Mouse (Mus musculus) yolk sac, embryonic 10.5 days (tissue): Measurements from ENCODE around the gene Slc7a8.
A peak's percentile ranks its signal among the peaks of the same experiment; 100 is the strongest.
"Not testable (repeated sequence)": the region's sequence is repeated elsewhere in the genome, so short reads cannot be mapped to it uniquely, and the experiment has no call there.

ENCODE experiments used
- DNase-seq: peaks from one replicate; pipeline ENCODE4 v3.0.0-alpha.2; 2017; ENCODE audit warnings: low spot score

Slc7a8 gene

DNA sequence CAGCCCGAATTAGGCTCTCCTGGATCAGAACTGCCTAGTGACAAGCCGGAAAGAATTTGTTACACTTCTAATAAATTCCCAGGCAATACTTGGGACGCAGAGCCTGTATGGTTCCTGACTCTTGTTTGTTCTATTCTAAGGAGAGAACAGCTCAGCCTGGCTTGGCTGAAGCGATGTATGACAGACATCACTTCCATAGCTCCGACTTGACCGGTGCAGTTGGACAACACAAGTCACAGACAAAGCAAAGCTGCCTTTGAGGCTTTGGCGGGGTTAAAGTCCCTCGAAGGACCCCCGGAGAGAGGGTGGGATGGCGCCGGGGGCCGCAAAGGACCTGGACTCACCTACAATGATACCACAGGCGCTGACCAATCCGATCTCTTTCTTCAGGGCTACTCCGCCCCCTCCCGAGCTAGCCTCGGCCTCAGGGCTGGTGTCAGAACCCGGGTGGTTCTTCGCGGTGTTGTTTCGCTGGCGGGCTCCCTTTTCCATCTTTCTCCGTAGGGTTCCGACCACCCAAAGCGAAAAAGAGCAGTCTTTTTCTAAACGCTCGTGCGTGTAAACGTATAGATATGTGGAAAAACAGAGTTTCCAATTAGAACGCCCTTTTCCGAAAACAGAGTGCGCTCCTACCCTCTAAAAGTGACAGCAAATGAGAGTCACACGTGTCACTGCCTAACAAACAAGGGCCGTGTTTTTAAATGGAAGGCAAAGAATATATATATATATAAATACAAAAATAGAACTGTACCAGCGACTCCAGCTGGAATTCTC, 723 bp downstream of the Slc7a8 start:
- DNase-seq, result peak; percentile 86

DNA sequence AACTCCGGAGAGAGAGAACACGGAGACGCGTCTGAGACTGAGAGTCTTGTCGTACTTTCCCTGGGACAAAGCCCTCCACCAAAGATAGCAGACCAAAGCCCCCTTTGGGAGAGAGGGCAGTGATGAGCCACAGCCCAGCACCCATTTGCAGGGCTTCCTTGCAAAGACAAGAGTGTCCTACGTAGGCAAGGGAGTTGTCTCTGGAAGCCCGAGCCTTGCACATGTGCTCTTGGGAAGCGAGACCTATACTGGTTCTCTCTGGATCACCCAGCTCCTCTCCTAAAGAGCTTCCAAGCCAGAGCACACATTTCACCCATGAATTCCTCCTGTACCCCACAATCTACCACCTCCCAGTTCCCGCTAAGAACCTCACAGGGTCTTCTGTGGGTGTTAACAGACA, 1.7 kb downstream of the Slc7a8 start:
- DNase-seq, result no peak

DNA sequence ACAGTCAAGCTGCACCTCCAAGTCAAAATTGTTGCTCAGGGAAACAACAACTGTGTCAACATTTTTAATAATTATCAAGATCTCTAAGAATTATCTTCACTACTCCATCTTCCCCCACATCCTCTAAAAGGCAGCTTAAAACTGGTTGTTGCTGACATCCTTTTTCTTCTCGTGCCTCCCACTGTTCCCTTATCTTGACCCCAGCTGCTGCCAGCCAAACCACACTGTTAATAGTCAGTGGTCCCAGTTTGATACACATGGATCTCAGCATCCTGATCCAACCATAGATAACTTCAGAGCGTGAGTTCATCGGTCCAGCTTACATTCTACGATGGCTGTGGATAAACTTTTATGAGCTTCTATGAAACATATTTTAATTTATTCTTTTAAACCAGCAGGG, 3.9 kb downstream of the Slc7a8 start:
- DNase-seq, result no peak

DNA sequence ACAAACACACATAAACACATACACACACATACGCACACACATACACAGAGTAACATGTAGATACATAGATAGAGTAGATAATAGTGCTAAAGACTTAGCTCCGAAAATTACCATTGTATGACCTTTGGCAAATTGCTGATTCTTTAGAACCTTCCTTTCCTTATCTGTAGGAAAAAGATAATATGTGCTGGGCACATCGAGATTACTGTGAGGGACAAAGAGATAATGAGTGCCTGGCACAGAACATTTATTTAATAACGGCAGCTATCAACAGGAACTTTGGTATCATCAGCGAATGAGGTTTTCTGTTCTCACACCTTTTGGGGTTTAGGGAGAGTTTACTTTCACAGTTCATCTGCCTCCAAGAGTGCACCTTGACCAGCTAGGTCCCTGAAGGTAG, 5.0 kb downstream of the Slc7a8 start:
- DNase-seq, result no peak

DNA sequence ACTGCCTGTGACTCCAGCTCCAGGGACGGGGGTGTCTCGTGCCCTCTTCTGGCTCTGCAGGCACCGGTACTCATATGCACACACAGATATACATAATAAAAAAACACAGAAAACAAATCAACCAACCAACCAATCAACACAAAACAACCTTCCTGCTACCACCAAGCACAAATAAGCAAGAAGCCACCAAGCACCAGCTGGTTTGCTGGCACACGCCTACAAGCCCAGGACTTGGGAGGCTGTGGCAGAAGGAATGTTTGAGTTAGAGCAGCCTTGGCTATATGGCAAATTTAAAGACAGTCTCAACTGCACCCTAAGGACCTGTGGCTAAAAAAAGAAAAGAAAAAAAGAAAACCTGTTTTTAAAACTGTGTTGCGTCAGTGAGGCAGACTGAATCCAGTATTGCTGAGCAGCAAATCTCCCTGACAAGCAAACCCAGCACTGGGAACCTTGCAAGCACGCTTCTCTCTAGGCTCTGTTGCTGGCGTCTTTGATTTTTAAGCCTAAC, 6.2 kb downstream of the Slc7a8 start:
- no peak for DNase-seq

DNA sequence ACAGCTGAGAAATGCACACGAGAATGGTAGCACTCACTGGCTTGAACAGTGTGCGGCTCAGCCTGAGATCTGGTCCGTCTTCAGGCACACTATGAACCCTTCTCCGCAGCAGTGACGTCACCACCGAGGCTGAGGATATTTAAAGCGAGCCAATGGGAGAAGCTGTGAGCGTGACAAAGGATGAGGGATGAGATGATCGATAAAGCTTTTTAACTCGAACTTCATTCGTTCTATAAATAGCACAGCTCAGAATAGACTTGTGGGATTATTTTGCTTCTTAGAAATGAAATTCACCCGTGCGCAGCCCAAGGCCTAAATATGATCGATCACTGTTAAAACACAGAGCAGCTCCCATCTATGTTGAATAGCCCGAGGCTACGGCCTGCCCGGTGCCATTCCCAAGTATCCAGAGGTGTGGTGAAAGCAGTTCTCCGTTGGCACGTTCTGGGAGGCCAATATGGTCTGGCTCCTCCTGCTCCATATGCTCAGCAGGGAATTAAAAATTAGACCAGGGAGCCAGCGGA, 9.4 kb downstream of the Slc7a8 start:
- no peak for DNase-seq

DNA sequence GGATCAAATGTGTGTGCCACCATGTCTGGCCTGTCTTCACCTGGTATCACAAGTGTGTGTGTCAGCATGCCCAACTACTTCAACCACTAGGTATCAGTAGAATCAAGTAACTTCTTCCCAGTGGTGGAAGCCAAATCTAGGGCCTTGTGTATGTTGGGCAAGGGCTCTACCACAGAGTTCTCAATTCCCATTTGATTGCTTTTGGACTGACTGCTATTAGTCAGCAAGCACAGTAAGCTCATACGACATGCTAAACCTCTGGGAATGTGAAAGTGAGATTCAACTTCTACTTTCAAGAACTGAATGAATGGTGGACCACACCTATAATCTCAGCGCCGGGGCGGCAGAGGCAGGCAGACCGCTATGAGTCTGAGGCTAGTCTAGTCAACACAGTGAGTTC, 11.4 kb downstream of the Slc7a8 start:
- DNase-seq, result no peak

DNA sequence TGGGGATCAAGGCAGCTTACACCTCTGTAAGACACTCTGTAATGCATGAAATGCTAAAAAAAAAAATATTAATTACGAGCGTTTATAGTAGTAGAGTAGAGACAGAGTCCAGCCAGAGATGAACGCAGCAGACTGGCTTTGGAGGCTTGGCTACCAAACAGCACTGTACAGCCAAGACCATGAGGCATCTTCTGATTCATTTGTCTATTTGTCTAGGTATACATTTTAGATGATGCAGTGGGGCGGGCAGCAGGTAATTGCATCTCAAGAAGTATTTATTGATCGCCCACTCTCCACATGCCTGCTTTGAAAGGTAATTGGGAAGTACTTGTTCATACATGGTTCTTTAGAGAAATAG, 12.7 kb downstream of the Slc7a8 start:
- no peak for DNase-seq

DNA sequence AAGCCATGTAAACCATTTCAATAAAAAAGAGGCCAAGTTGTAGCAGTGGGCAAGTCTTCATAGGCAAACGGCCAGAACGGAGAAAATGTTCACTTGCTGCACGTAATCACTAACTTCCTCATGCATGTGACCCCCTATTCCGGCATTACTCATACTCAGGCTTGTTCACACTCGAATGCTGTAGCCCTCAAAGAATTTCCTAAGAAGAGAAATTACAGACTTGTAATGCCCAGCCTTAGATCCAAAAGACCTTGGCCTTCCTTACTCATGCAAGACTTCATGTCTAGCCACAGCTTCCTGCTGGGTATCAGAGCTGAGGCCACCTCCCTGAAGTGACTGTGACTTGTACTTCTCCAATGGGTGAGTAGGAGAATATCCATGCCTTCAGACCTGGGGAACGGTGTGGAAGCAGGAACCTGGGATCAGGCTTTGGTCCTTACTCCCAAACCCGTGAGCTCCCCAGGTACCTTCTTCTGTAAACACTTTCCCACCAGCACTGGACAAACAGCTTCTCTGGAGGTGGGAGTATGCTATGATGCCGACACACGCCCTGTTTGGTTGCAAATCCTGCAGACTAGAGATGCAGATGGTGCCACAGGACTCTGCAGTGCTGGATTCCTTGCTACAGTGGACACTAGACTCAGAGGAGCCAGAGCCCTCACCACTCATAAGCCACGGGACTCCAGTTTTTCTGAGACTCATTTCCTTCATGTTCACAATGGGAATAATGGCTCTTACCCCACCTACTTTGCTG, 13.3 kb downstream of the Slc7a8 start:
- DNase-seq, result no peak

DNA sequence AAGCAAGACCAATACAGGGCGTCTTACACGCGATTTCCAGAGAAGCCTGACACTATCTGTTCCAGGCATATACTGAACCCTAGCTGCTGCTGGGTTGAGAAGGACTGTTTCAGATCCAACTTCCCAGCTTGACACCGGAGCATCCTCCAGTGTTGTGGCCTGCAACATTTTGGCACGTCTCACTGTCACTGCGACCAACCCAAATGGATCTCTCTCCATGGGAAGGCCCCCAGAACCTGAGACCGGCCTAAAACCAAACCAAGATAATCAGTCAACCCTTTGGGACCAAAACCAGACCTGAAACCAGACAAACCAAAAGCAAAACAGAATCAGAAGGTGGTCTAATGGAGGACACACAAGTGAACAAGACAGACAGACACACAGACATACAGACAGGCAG, 14.8 kb downstream of the Slc7a8 start:
- DNase-seq, result not testable (repeated sequence)

DNA sequence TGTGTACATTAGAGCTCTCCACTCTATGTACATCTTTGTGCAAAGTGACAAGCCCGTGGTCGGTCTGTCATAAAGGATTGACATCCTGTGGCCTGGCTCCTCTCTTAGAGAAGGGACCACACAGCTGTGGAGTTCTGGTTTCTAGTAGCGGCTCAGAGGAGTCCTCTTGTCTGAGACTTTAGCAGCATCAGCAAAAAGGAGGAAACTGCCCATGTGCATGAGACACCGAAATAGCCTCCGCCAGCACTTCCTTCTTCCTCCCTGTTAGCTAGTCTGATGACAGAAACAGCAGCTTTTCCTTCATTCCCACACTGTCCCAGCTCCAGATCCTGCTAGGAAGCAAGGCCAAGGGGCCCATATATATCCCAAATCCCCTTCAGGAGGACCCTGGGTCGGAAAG, 25.4 kb downstream of the Slc7a8 start:
- no peak for DNase-seq

DNA sequence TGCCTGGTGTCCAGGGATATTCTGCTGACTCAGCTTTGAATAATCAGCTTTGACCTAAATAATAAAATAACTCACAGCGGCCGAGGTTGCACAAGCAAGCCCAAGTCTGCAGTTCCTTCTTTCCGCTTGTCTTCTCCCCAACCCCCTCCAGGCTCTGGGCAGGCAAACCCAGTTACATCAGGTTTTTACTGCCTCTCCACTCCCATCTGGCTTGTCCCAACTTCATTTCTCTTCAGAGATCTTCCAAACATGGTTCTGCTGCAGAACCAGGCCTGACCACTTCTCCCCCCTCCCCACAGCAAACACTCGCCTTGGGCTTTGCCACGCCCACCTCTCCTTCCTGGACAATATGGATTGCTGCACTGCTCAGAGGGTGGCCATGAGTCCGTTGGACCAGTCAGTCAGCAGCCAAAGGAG, 27.1 kb downstream of the Slc7a8 start:
- DNase-seq, result peak; percentile 73

DNA sequence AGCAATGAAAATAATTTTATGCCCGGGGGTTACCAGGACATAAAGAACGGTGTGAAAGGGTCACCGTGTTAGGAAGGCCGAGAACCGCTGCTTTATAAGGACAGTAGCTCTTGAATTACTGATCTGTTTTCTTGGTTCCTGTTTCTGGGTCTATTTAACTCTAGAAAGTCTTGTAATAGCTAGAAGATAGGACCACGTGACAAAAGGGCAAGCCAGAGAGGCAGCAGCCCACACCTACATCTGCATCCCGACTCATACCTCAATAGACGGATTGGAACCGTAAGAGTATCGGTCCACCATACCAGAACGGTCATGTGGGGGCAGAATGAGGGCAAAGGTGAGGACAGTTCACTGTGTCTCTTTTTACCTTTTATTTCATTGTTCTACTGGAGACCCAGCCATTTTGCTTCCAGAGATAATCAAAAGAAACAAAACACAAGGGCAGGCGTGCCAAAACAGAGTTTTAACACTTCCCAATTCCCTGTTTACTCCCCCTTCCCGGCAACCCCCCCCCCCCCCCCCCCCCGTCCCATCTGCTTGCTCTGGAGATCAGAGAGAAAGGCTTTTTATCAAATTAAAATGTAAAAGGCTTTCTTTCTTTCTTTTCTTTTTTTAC, 27.7 kb downstream of the Slc7a8 start:
- no peak for DNase-seq

DNA sequence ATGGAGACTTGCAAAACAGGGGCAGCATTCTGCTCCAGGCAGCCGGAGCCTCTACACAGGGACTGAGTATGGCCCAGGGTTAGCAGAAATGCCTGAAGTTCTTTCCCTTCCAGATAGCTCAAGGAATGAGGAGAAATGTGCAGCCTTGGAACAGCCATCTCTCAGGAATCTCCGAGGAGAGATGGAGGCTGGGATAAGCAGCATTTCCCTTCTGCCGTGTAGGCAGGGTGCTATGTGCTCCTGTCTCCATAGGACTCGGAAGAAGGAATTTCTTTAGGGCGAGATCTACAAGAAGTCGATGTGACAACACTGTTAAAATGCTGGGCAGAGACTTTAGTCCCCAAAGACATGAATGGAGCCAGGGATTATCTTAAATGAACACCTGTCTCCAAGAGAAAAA, 28.8 kb downstream of the Slc7a8 start:
- DNase-seq, result no peak

DNA sequence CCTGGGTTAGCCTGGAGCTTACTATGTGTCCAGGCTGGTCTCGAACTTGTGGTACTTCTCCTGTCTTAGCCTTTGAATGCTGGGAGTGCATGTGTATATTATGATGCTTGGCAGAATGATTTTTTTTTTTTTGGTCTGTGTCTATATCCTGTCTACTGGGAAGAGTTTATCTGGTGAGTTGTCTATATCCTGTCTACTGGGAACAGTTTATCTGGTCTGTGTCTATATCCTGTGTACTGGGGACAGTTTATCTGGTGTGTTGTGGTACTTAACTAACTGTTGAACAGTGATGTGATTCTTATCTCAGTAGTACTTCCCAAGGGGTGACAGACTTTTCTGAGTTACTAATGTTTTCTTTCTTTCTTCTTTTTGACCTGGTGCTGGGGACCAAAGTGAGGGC, 30.0 kb downstream of the Slc7a8 start:
- no peak for DNase-seq

DNA sequence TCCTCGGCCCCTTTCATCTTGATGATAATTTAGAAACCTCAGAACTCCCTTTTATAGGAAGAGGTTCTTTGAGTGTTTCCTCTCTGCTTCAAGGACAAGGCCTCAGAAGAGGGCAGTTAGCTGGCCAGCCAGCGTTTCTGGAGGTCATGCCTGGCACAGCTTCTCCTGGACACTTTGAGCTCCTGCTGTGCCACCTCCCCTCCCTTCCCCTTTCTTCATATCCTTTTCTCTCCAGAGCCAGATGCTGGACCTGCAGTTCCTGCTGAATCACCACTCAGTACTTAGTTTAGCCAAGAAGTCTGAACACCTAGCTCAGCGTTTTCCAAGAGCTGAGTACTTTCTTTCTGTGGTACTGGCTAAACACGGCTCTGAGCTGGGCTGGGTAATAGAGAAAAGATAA, 32.5 kb downstream of the Slc7a8 start:
- DNase-seq, result no peak

DNA sequence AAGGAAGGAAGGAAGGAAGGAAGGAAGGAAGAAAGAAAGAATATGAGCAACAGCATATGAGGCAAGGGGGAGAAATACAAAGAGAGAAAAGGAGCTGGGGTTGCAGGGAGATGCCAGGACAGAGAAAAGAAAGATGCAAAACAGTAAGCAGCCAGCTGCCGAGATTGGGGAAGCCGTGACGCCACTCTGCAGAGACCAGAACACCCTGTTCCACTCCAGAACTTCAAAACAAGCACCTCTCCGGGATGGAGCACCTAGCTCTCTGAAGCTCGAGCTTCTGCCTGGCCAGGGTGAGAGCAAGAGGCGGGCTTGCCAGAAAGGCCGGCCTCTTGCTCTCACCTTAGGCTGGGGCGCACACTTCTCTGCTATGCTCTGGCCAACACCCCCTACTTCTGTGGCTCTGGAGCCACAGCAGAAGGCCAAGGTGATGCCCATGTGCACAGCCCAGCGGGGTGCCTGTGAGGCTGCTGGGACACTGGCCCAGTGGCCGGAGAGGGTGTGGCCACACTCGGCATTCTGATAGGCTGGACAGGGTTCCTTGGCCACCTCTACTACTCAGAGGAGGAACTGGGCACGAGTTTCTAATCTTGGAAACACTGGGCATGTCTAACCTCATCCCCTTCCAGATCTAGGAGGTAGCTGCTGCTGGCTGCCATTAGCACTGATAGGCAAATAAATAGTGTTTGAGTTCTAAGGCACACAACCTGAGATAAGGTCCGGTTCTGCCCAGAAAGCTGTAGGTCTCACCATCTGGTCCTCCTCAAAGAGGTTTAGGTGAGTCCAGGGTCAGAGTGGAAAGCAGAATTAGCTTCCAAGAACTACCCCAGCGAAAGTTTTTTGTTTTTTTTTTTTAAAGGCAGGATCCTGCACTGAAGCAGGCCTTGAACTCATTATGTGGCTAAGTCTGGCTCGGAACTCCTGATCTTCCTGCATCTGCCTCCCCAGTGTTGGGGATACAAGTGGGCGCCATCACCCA, 33.5 kb downstream of the Slc7a8 start:
- no peak for DNase-seq

DNA sequence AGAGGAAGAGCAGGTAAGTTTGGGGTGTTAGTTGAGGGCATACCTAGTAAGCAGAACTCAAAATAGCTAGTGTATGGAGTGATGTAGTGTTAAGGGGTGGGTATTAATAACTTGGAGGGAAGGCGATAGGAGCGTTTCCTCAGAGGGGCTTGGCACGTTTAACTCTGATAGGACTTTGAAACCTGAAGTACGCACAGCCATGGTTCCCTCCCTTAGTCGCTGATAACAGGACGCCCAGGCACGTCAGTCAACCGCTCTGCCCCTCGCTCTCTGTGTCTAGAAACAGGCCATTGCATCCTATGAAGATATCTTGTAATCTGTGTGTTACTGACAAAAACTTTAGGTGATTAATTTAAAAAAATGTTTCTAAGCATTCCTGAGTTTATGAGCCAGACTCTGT, 35.7 kb downstream of the Slc7a8 start:
- peak; percentile 39 for DNase-seq

DNA sequence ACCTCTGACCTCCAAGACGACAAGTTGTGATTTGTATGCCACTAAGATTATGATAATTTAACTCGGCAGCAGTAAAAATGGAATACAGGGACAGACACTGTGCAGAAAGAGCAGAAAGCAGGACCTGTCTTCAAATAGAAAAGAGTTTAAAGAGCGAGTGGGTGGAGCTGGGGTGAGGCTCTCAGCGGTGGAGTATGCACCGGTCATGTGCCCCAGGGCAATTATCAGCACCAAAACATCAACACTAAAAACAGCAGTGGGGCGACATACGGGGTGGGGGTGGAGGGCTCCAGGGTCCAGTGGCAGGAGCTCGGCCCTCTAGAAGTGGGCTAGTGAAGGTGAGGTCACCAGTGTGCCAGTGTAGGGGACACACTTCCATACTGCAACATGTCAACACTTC, 37.3 kb downstream of the Slc7a8 start:
- peak; percentile 48 for DNase-seq

DNA sequence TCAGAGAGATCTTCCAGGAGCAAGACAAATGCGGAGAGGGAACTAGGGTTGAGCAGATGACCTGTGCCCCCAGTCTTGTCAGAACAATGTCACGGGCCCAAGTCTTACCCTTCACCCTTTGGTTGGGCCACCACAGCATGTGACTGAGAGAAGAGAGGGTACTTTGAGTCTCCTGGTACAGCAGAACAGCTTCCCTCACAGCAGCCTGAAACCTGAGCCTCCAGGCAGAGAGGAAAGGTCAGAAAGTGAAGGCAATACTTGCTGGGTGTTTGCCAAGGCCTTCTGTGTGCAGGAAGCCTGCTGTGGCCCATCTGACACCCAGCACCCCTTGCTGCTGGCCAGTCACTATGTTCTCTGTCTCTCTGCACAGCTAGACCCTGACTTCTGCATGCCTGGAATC, 39.4 kb downstream of the Slc7a8 start:
- DNase-seq, result peak; percentile 88

DNA sequence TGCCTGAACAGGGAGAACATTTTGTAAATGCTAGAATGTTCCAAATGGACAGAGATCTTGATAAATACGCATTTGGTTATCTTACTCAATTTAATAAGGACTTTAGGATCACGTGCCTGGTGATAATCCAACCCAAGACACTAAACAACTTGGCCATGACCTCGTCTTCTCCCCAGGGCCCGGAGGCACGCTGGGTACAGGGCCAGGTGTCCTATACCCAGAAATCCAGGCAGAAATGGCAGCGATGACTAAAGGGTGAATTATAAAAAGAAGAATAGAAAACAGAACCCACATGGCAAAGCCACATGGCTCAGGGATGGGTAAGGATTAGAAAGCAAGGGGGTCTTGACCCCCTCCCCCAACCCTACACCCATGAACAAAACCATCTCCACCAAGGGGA, 40.0 kb downstream of the Slc7a8 start:
- DNase-seq, result no peak

DNA sequence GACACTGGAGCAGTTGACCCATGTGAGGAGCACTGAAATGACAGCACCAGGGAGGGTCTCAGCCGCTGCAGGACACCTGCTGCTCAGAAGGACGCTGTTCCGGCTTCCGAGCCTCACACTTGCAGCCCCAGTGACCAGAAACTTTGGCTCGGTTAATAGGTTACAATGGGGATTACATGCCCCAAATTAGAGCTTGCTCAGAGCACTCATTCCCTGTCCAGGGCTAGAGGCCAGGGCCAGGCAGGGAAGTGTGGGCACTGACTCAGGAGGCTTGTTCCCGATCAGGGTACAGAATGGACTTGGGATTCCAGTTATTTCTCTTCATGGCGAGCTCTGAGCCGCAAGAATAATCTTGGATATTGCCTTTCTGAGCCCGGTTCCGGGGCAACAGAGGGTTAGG, 44.1 kb downstream of the Slc7a8 start:
- DNase-seq, result no peak
